Mouse (Mus musculus) embryonic facial prominence, embryonic 12.5 days (tissue): ENCODE measurements around the gene Pirb. TPM values are rescaled to one million over a fixed set of nuclear protein-coding genes. Genes with fewer than 3 reads are reported as not detected.

Experiments used
- ATAC-seq: fragments of 200-750 bp; cut with Nextera tagmentation; 2 replicates; pipeline ENCODE4 v1.8.0; 2017; ENCODE audit not compliant: insufficient number of reproducible peaks, insufficient read depth, low FRiP score, low TSS enrichment
- H3K27ac ChIP-seq: fragments of 300-500 bp; sonication (generic); 2 replicates; pipeline ENCODE4 v1.5.1; 2016; ENCODE audit warnings: mild to moderate bottlenecking
- H3K27me3 ChIP-seq: fragments of 300-500 bp; sonication (generic); 2 replicates; pipeline ENCODE4 v1.6.1; 2016; ENCODE audit warnings: mild to moderate bottlenecking, moderate library complexity
- H3K36me3 ChIP-seq: fragments of 300-500 bp; sonication (generic); 2 replicates; pipeline ENCODE4 v1.6.1; 2016; ENCODE audit warnings: mild to moderate bottlenecking
- H3K4me1 ChIP-seq: fragments of 300-500 bp; sonication (generic); 2 replicates; pipeline ENCODE4 v1.6.1; 2016
- H3K4me2 ChIP-seq: fragments of 300-500 bp; sonication (generic); replicated peaks from 2 replicates; pipeline ENCODE4 v1.6.1; 2016; ENCODE audit warnings: mild to moderate bottlenecking, moderate library complexity
- H3K4me3 ChIP-seq: fragments of 300-500 bp; sonication (generic); 2 replicates; pipeline ENCODE4 v1.5.1; 2016; ENCODE audit warnings: mild to moderate bottlenecking
- H3K9ac ChIP-seq: fragments of 300-500 bp; sonication (generic); 2 replicates; pipeline ENCODE4 v1.6.1; 2016; ENCODE audit warnings: mild to moderate bottlenecking, moderate library complexity
- H3K9me3 ChIP-seq: fragments of 300-500 bp; sonication (generic); 2 replicates; pipeline ENCODE4 v1.6.1; 2016; ENCODE audit warnings: mild to moderate bottlenecking, moderate library complexity
- WGBS: fragments of 180-500 bp; shearing (Covaris S2); methylation state at CpG from one replicate; pipeline ENCODE4 v1.1.7; 2016; 5-methylcytosine and 5-hydroxymethylcytosine counted together
- polyA plus RNA-seq: library from polyadenylated mRNA; unstranded; fragments of >200 nt; fragmentation: Nextera tagmentation; extraction: Ambion mirVana; gene quantifications from 2 replicates; pipeline ENCODE4 v1.2.1, GENCODE M21; 2016

Gene Pirb
- polyA plus RNA-seq, 1 experiment from 2014 or later: 0.08 TPM

- H3K9ac ChIP-seq: peak overlapping the region; percentile 92
- peak overlapping the region; percentile 69 for H3K4me3 ChIP-seq
- peak overlapping the region; percentile 77 for H3K4me2 ChIP-seq
- H3K27me3 ChIP-seq: no peaks in the 10 kb centered on the region
- 31% methylated on average over 3 of the region's 3 CpGs for WGBS
- ATAC-seq: no peak
- H3K27ac ChIP-seq: peak overlapping the region; percentile 97
- no peaks in the 10 kb centered on the region for H3K9me3 ChIP-seq
- H3K4me1 ChIP-seq: peaks cover 21% of the 10 kb centered on the region
- H3K36me3 ChIP-seq: peaks cover 25% of the 10 kb centered on the region
Measured at GRCm38 (mm10) chr7:3691919-3692318, 28.3 kb downstream of the Pirb start.

- H3K4me1 ChIP-seq: no peaks in the 10 kb centered on the region
- H3K27ac ChIP-seq: no peak overlapping the region
- no peaks in the 10 kb centered on the region for H3K9me3 ChIP-seq
- 81% methylated on average over 30 of the region's 31 CpGs for WGBS
- no peak overlapping the region for H3K4me3 ChIP-seq
- H3K4me2 ChIP-seq: no peak overlapping the region
- H3K9ac ChIP-seq: no peak overlapping the region
- ATAC-seq: no peak
- H3K36me3 ChIP-seq: peaks cover 42% of the 10 kb centered on the region
- H3K27me3 ChIP-seq: no peaks in the 10 kb centered on the region
Measured at GRCm38 (mm10) chr7:3685400-3686187, 34.6 kb downstream of the Pirb start.

DNA sequence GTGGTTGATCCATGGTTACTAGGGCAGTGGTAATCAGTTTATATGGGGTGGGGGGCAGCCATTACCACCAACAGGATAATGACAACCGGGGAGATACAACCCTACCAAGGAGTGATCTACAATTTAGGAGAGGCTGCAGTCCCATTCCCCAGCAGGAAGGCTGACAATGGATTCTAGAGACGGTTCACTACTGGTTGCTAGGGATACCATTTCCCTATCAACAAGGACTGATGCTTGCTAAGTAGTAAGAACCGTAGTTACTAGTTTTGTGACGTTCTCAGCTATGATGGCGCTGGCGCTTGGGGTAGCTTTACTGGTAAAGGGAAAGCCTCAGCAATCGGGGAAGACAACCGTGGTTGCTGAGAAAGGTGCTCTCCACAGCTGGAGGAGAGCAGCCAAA, 35.5 kb downstream of the Pirb start:
- no peak for ATAC-seq
- peaks cover 48% of the 10 kb centered on the region for H3K36me3 ChIP-seq
- no peaks in the 10 kb centered on the region for H3K9me3 ChIP-seq
- no peak overlapping the region for H3K4me3 ChIP-seq
- H3K27me3 ChIP-seq: no peaks in the 10 kb centered on the region
- H3K27ac ChIP-seq: no peak overlapping the region
- no peaks in the 10 kb centered on the region for H3K4me1 ChIP-seq
- WGBS: 88% methylated on average over 8 of the region's 8 CpGs
- H3K9ac ChIP-seq: no peak overlapping the region
- H3K4me2 ChIP-seq: no peak overlapping the region

GRCm38 (mm10) chr7:3683908-3684550, 36.2 kb downstream of the Pirb start:
- H3K4me1 ChIP-seq: no peaks in the 10 kb centered on the region
- no peak overlapping the region for H3K27ac ChIP-seq
- ATAC-seq: no peak
- H3K4me2 ChIP-seq: no peak overlapping the region
- no peak overlapping the region for H3K4me3 ChIP-seq
- no peak overlapping the region for H3K9ac ChIP-seq
- H3K9me3 ChIP-seq: no peaks in the 10 kb centered on the region
- peaks cover 52% of the 10 kb centered on the region for H3K36me3 ChIP-seq
- WGBS: 89% methylated on average over 10 of the region's 10 CpGs
- H3K27me3 ChIP-seq: no peaks in the 10 kb centered on the region

GRCm38 (mm10) chr7:3677342-3677741, 42.8 kb downstream of the Pirb start, which contains the start of gene Tmc4:
Gene Tmc4 (minus strand): TSS chr7:3677553.
- ATAC-seq: no peak
- H3K9ac ChIP-seq: no peak within 1 kb of the TSS
- no peak within 1 kb of the TSS; the same call in 1 of the 2 replicates for H3K4me2 ChIP-seq
- WGBS: 50% methylated on average over 9 of the region's 9 CpGs
- H3K9me3 ChIP-seq: no peaks in the 10 kb centered on the region
- no peak within 1 kb of the TSS for H3K4me3 ChIP-seq
- peaks cover 14% of the 10 kb centered on the region for H3K36me3 ChIP-seq
- H3K27ac ChIP-seq: no peak within 1 kb of the TSS
- H3K4me1 ChIP-seq: no peaks in the 10 kb centered on the region
- H3K27me3 ChIP-seq: no peaks in the 10 kb centered on the region

DNA sequence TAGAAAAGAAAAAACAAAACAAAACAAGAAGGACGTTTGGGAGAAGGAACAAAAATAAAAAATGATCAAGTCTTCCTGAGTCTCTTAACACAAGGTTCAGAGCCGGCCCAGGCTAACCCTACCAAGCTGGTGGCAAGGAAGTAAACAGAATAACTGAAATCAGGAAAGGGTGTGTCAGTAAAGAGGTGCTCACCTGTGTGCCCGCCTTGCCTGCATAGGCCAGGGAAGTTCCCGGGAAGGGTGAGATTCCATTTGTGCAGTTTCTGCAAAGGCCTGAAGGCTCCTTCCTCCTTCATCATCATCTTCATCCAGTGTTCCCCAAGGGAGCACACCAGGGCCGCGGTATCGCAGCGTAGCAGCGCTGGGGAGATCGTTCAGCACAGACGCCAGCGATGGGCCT, 43.8 kb downstream of the Pirb start:
- H3K9me3 ChIP-seq: no peaks in the 10 kb centered on the region
- ATAC-seq: no peak
- no peak overlapping the region for H3K27ac ChIP-seq
- no peak overlapping the region for H3K9ac ChIP-seq
- no peaks in the 10 kb centered on the region for H3K27me3 ChIP-seq
- H3K36me3 ChIP-seq: peaks cover 14% of the 10 kb centered on the region
- 87% methylated on average over 12 of the region's 12 CpGs for whole genome bisulfite sequencing
- no peaks in the 10 kb centered on the region for H3K4me1 ChIP-seq
- H3K4me3 ChIP-seq: no peak overlapping the region
- H3K4me2 ChIP-seq: no peak overlapping the region; the same call in 1 of the 2 replicates

- Histone ChIP-seq H3K9ac (no peak overlapping the region), H3K4me1 (no peaks in the 10 kb centered on the region), H3K27ac (no peak overlapping the region), H3K4me3 (no peak overlapping the region), H3K9me3 (no peaks in the 10 kb centered on the region), H3K27me3 (no peaks in the 10 kb centered on the region), H3K36me3 (peaks cover 10% of the 10 kb centered on the region), H3K4me2 (no peak overlapping the region)
- ATAC-seq: no peak
- WGBS: 64% methylated on average over 3 of the region's 3 CpGs
Measured at GRCm38 (mm10) chr7:3675228-3675548, 45.0 kb downstream of the Pirb start.

DNA sequence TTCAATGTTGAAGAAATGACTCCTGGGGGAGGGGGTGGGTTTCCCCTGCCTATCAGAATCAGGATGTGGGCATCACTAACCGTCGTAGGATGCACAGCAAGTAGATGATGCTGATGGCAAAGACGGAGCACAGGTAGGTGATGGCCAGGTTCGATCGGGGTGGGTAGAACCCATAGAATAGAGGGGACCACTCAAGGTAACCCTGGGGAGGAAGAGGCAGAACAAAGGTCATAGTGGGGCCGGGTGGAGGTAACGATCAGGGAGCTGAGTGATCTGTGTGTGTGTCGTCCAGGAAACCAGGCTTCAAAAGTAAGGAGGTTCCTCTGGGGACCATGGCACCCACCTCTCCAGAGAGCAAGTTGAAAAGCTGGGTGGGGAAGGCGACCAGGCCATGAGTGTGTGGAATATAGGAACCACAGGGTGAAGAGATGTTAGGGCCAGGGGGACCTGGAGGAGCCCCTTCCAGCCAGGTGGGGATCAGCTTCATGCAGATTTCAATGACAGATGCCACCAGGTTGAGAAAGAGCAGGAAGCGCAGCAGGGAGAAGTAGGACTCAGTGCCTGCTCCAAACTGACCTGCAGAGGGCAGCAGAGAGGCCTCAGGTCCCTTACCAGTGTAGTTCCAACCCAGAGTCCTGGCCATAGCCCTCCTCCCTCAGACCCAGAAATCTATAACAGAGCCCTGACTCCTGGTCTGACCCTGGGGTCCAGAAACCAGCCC, 45.5 kb downstream of the Pirb start:
- Histone ChIP-seq H3K4me2 (no peak overlapping the region), H3K4me1 (no peaks in the 10 kb centered on the region), H3K27ac (no peak overlapping the region), H3K36me3 (peaks cover 8% of the 10 kb centered on the region), H3K9ac (no peak overlapping the region), H3K9me3 (no peaks in the 10 kb centered on the region), H3K27me3 (no peaks in the 10 kb centered on the region), H3K4me3 (no peak overlapping the region)
- peak; percentile 68; the same call in 1 of the 2 replicates for ATAC-seq
- WGBS: 74% methylated on average over 10 of the region's 10 CpGs

DNA sequence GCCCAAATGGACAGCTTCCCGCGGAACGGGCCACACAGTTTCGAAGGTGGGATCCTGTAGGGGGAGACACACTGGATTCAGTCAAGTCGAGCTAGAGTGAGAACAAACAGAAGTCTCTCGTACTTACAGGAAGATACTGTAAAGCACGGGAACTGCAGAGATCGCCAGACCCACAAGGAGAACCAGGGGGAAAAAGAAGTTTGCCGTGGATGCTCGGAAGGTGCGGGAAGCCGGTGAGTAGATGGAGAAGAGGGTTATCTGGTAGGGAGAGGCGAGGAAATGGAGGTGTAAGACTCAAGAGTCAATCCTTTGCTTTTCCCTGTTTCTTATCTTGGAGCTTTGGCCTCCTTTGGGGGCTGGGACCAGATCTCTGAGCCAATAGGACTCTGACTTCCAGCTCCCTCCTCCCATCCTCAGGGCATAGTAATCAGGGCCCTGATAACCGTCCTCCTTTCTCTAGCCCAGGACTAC, 53.2 kb downstream of the Pirb start:
- H3K4me2 ChIP-seq: peak overlapping the region; percentile 15; the same call in 1 of the 2 replicates
- H3K9ac ChIP-seq: no peak overlapping the region
- peaks cover 11% of the 10 kb centered on the region for H3K4me1 ChIP-seq
- no peaks in the 10 kb centered on the region for H3K27me3 ChIP-seq
- no peaks in the 10 kb centered on the region for H3K9me3 ChIP-seq
- H3K27ac ChIP-seq: no peak overlapping the region
- H3K4me3 ChIP-seq: no peak overlapping the region
- ATAC-seq: no peak
- peaks cover 13% of the 10 kb centered on the region for H3K36me3 ChIP-seq
- WGBS: 19% methylated on average over 14 of the region's 14 CpGs

GRCm38 (mm10) chr7:3665215-3666114, 54.7 kb downstream of the Pirb start, which contains the start of gene Leng1:
Gene Leng1 (minus strand): TSS chr7:3665840.
- ATAC-seq: peak; percentile 97
- WGBS: 4% methylated on average over 45 of the region's 45 CpGs
- H3K4me2 ChIP-seq: peak within 1 kb of the TSS; percentile 73
- no peaks in the 10 kb centered on the region for H3K9me3 ChIP-seq
- H3K4me1 ChIP-seq: peaks cover 11% of the 10 kb centered on the region
- H3K4me3 ChIP-seq: peak within 1 kb of the TSS; percentile 72
- H3K9ac ChIP-seq: peak within 1 kb of the TSS; percentile 79
- H3K27ac ChIP-seq: peak within 1 kb of the TSS; percentile 88
- H3K36me3 ChIP-seq: peaks cover 26% of the 10 kb centered on the region
- no peaks in the 10 kb centered on the region for H3K27me3 ChIP-seq
